Mouse (Mus musculus): ENCODE results near the gene Riok2.

The Riok2 gene

GRCm38 (mm10) chr17:17405606-17406005 lies 31.5 kb downstream of the Riok2 start:
- in situ Hi-C loops (cut with MseI, MboI): no loop called here

GRCm38 (mm10) chr17:17408137-17408536 lies 34.0 kb downstream of the Riok2 start:
- in situ Hi-C loops (cut with MseI, MboI): no loop called here

GRCm38 (mm10) chr17:17408720-17409478 lies 34.8 kb downstream of the Riok2 start:
- in situ Hi-C loops (cut with MseI, MboI): no loop called here

GRCm38 (mm10) chr17:17409601-17410000 lies 35.5 kb downstream of the Riok2 start:
- in situ Hi-C loops (cut with MseI, MboI): no loop called here

- in situ Hi-C loops (cut with MseI, MboI): no loop called here
These were observed 37.3 kb downstream of the Riok2 start for GRCm38 (mm10) chr17:17411443-17411842.

- in situ Hi-C loops (cut with MseI, MboI): no loop called here
These were observed 38.1 kb downstream of the Riok2 start for GRCm38 (mm10) chr17:17412176-17412575.

GRCm38 (mm10) chr17:17414206-17414605 lies 40.1 kb downstream of the Riok2 start:
- in situ Hi-C loops (cut with MseI, MboI): no loop called here

GRCm38 (mm10) chr17:17424609-17425307 lies 50.6 kb downstream of the Riok2 start:
- in situ Hi-C loops (cut with MseI, MboI): no loop called here

- in situ Hi-C loops (cut with MseI, MboI): no loop called here
These were observed 51.3 kb downstream of the Riok2 start for GRCm38 (mm10) chr17:17425308-17425813.

GRCm38 (mm10) chr17:17425906-17426305 lies 51.8 kb downstream of the Riok2 start:
- in situ Hi-C loops (cut with MseI, MboI): no loop called here

GRCm38 (mm10) chr17:17428888-17429287 lies 54.8 kb downstream of the Riok2 start:
- in situ Hi-C loops (cut with MseI, MboI): no loop called here

- in situ Hi-C loops (cut with MseI, MboI): no loop called here
These were observed 59.6 kb downstream of the Riok2 start for GRCm38 (mm10) chr17:17433679-17434078.

GRCm38 (mm10) chr17:17438576-17439191 lies 64.6 kb downstream of the Riok2 start:
- in situ Hi-C loops (cut with MseI, MboI): no loop called here

- in situ Hi-C loops (cut with MseI, MboI): no loop called here
These were observed 67.9 kb downstream of the Riok2 start for GRCm38 (mm10) chr17:17441876-17442498.

GRCm38 (mm10) chr17:17444297-17444886 lies 70.3 kb downstream of the Riok2 start:
- in situ Hi-C loops (cut with MseI, MboI): no loop called here
